Mouse (Mus musculus) liver, embryonic 13.5 days (tissue): ENCODE measurements around the gene Plscr2. TPM values are rescaled to one million over a fixed set of nuclear protein-coding genes. Genes with fewer than 3 reads are reported as not detected.

Source experiments
- ATAC-seq: fragments of 200-750 bp; cut with Nextera tagmentation; 2 replicates; pipeline ENCODE4 v1.8.0; 2017; ENCODE audit warnings: low read depth, mild to moderate bottlenecking, moderate number of reproducible peaks, moderate library complexity
- DNase-seq: peaks from one replicate; pipeline ENCODE4 v3.0.0; 2022
- H3K27ac ChIP-seq: fragments of 300-500 bp; sonication (generic); 2 replicates; pipeline ENCODE4 v1.5.1; 2015; ENCODE audit warnings: moderate library complexity, mild to moderate bottlenecking, inconsistent platforms
- H3K27me3 ChIP-seq: fragments of 300-500 bp; sonication (generic); 2 replicates; pipeline ENCODE4 v1.6.1; 2015; ENCODE audit warnings: mild to moderate bottlenecking, inconsistent platforms
- H3K36me3 ChIP-seq: fragments of 300-500 bp; sonication (generic); 2 replicates; pipeline ENCODE4 v1.6.1; 2015; ENCODE audit warnings: mild to moderate bottlenecking, inconsistent platforms
- H3K4me1 ChIP-seq: fragments of 300-500 bp; sonication (generic); replicated peaks from 2 replicates; pipeline ENCODE4 v1.6.1; 2015; ENCODE audit warnings: inconsistent platforms
- H3K4me2 ChIP-seq: fragments of 300-500 bp; sonication (generic); 2 replicates; pipeline ENCODE4 v1.6.1; 2015; ENCODE audit warnings: inconsistent platforms, mild to moderate bottlenecking, moderate library complexity
- H3K4me3 ChIP-seq: fragments of 300-500 bp; sonication (generic); replicated peaks from 2 replicates; pipeline ENCODE4 v1.5.1; 2015; ENCODE audit warnings: mild to moderate bottlenecking, inconsistent platforms
- H3K9ac ChIP-seq: fragments of 300-500 bp; sonication (generic); 2 replicates; pipeline ENCODE4 v1.6.1; 2015; ENCODE audit warnings: mild to moderate bottlenecking, inconsistent platforms
- H3K9me3 ChIP-seq: fragments of 300-500 bp; sonication (generic); replicated peaks from 2 replicates; pipeline ENCODE4 v1.6.1; 2016; ENCODE audit warnings: inconsistent platforms
- WGBS: fragments of 180-500 bp; shearing (Covaris S2); methylation state at CpG from one replicate; pipeline ENCODE4 v1.1.7; 2015; ENCODE audit not compliant: insufficient replicate concordance; 5-methylcytosine and 5-hydroxymethylcytosine counted together
- polyA plus RNA-seq: library from polyadenylated mRNA; unstranded; fragments of >200 nt; fragmentation: Nextera tagmentation; extraction: Ambion mirVana; gene quantifications from 2 replicates; pipeline ENCODE4 v1.2.1, GENCODE M21; 2015

The Plscr2 gene
- polyA plus RNA-seq, 1 experiment from 2014 or later, result 0.54 TPM

DNA sequence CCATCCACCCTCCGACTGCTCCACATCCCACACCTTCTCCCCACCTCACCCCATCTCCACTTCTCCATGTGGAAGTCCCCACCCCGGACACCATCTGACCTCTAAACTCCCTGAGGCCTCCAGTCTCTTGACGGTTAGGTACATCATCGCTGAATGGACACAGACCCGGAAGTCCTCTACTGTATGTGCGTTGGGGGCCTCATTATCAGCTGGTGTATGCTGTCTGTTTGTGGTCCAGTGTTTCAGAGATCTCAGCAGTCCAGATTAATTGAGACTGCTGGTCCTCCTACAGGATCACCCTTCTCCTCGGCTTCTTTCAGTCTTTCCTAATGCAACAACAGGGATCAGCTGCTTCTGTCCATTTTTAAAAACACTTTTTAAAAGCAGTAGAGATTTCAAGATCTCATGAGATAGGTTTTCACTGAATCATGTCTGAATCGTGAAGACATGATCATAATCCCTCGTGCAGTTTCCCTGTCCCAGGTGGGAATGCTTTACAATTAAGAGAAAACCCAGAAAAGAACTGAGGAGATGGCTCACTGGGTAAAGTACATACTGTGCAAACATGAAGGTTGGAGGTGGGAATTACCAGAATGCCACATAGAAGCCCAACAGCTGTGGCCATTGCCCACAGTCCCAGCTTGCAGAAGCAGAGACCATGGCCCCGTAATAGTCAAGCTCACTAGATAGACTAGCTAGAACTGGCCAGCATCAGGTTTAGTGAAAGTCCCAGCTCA, 21.6 kb upstream of the Plscr2 start:
- H3K9me3 ChIP-seq, result no peaks in the 10 kb centered on the region
- 41% methylated on average over 10 of the region's 10 CpGs for WGBS
- peak overlapping the region; percentile 33 for H3K4me2 ChIP-seq
- H3K4me1 ChIP-seq, result peaks cover 30% of the 10 kb centered on the region
- no peak overlapping the region for H3K9ac ChIP-seq
- no peaks in the 10 kb centered on the region for H3K36me3 ChIP-seq
- no peak overlapping the region for H3K27ac ChIP-seq
- H3K4me3 ChIP-seq, result 0 out of 2 replicates have a peak overlapping the region, but pooled peaks have one; percentile 1
- ATAC-seq (0 out of 2 replicates have a peak, but pooled peaks have one; percentile 21), DNase-seq (no peak)
- H3K27me3 ChIP-seq, result no peaks in the 10 kb centered on the region

DNA sequence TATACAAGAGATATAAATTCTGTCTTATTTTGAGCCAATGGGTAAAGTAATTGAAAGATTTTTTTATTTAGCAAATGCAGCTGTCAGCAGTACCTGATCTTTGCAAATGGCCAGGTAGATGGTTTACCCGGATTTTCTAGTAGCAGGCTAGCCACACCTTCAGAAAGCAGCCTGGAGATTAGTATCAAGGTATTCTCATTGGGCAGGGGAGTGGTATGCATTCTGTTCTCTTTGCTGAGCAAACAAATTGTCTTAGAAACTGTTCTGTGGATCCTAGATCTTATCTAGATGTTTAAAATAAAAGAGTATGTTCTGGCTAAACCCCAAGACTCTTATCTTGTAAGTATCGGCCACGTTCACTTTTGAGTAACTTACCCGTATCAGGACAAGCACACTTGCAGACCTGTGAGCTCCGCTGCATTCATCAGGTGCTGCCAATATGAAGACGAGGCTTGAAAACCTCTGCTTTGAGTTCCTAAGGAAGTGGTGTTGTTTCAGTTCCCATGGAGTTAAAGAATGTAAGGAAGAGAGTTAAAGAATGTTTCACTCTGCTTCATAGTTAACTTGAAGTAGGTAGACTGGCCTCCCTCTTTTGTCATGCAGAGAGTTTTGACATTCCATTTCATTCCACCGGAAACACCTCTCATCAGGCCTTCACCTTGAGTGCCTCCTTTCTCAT, 14.8 kb upstream of the Plscr2 start:
- Histone ChIP-seq H3K4me1 (peaks cover 3% of the 10 kb centered on the region; the same call in 1 of the 2 replicates), H3K4me2 (no peak overlapping the region), H3K27me3 (no peaks in the 10 kb centered on the region), H3K4me3 (no peak overlapping the region), H3K36me3 (peaks cover 13% of the 10 kb centered on the region), H3K9me3 (no peaks in the 10 kb centered on the region), H3K9ac (no peak overlapping the region), H3K27ac (no peak overlapping the region)
- DNase-seq (no peak), ATAC-seq (no peak)
- WGBS, result 52% methylated on average over 7 of the region's 7 CpGs

GRCm38 (mm10) chr9:92265719-92266118, 9.7 kb upstream of the Plscr2 start:
- WGBS, result 65% methylated on average over 4 of the region's 4 CpGs
- H3K27me3 ChIP-seq, result no peaks in the 10 kb centered on the region
- peak overlapping the region; percentile 47 for H3K4me2 ChIP-seq
- no peaks in the 10 kb centered on the region for H3K9me3 ChIP-seq
- H3K36me3 ChIP-seq, result peaks cover 22% of the 10 kb centered on the region
- ATAC-seq (peak; percentile 22; the same call in 1 of the 2 replicates), DNase-seq (no peak)
- peak overlapping the region; percentile 21 for H3K4me3 ChIP-seq
- peak overlapping the region; percentile 29 for H3K27ac ChIP-seq
- H3K9ac ChIP-seq, result peak overlapping the region; percentile 15; the same call in 1 of the 2 replicates
- H3K4me1 ChIP-seq, result peaks cover 9% of the 10 kb centered on the region; the same call in 1 of the 2 replicates

GRCm38 (mm10) chr9:92266558-92267171, 8.7 kb upstream of the Plscr2 start:
- Histone ChIP-seq H3K4me1 (peaks cover 9% of the 10 kb centered on the region; the same call in 1 of the 2 replicates), H3K4me3 (no peak overlapping the region), H3K27me3 (no peaks in the 10 kb centered on the region), H3K4me2 (no peak overlapping the region), H3K9ac (no peak overlapping the region), H3K36me3 (peaks cover 25% of the 10 kb centered on the region), H3K9me3 (no peaks in the 10 kb centered on the region), H3K27ac (peak overlapping the region; percentile 34; the same call in 1 of the 2 replicates)
- 62% methylated on average over 8 of the region's 8 CpGs for WGBS
- DNase-seq (no peak), ATAC-seq (peak; percentile 40; the same call in 1 of the 2 replicates)

DNA sequence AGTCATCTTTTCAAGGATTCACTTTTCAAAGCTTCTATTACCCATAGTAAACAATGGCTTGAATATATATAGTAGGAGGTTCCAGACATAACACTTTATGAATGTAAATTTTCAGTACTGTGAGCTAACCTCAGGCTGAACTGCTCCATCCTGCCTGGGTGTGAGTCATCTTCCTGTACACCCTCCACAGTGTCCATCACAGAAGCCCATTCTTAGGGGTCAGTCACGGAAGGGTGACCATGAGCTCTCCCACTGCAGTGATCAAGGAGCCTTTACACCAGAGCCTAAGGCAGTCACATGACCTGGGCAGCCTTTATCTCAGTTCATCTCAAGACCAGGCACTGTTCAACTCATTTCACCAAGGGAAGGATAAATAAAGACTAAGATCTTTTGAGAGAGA, 7.7 kb upstream of the Plscr2 start:
- WGBS, result 67% methylated on average over 1 of the region's 1 CpGs
- Histone ChIP-seq H3K27me3 (no peaks in the 10 kb centered on the region), H3K9me3 (no peaks in the 10 kb centered on the region), H3K36me3 (peaks cover 24% of the 10 kb centered on the region), H3K27ac (no peak overlapping the region), H3K9ac (no peak overlapping the region), H3K4me1 (peaks cover 9% of the 10 kb centered on the region; the same call in 1 of the 2 replicates), H3K4me3 (no peak overlapping the region), H3K4me2 (no peak overlapping the region)
- ATAC-seq, result peak; percentile 49; the same call in 1 of the 2 replicates
- no peak for DNase-seq

GRCm38 (mm10) chr9:92269829-92270404, 5.5 kb upstream of the Plscr2 start:
- ATAC-seq (no peak), DNase-seq (no peak)
- WGBS, result 53% methylated on average over 5 of the region's 5 CpGs

DNA sequence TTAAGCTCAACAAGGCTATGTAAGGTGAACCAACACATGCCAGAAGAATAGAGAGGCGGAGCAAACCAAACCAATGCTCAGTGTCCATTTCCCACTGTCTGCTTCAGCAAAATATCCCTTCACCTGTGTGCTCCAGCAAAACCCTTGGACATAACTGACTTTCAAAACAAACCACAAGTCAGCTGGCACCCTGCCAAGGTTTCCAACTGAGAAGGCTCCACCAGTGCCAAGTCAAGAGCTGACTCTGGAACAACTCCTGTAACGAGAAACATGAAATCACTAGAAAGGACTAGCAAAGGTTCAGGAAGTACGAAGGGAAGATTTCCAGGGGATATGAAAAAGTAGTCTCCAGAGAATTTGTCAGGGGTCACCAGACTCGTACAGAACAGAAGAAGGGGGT, 4.5 kb upstream of the Plscr2 start:
- Histone ChIP-seq H3K9me3 (no peaks in the 10 kb centered on the region), H3K36me3 (peaks cover 21% of the 10 kb centered on the region), H3K27me3 (no peaks in the 10 kb centered on the region), H3K9ac (no peak overlapping the region), H3K4me2 (no peak overlapping the region), H3K27ac (no peak overlapping the region), H3K4me1 (peaks cover 34% of the 10 kb centered on the region), H3K4me3 (no peak overlapping the region)
- no peak for ATAC-seq
- DNase-seq, result no peak
- WGBS, result 63% methylated on average over 4 of the region's 4 CpGs

More at GRCm38 (mm10) chr9:92269829-92270404, 5.5 kb upstream of the Plscr2 start:
- Histone ChIP-seq H3K36me3 (peaks cover 21% of the 10 kb centered on the region), H3K9ac (no peak overlapping the region), H3K9me3 (no peaks in the 10 kb centered on the region), H3K27ac (no peak overlapping the region), H3K4me2 (no peak overlapping the region), H3K27me3 (no peaks in the 10 kb centered on the region), H3K4me1 (peaks cover 31% of the 10 kb centered on the region), H3K4me3 (no peak overlapping the region)

GRCm38 (mm10) chr9:92272650-92273049, 2.8 kb upstream of the Plscr2 start:
- ATAC-seq (no peak), DNase-seq (no peak)
- H3K9me3 ChIP-seq, result no peaks in the 10 kb centered on the region
- H3K36me3 ChIP-seq, result peaks cover 21% of the 10 kb centered on the region
- H3K9ac ChIP-seq, result no peak overlapping the region
- no peak overlapping the region for H3K4me2 ChIP-seq
- no peak overlapping the region for H3K4me3 ChIP-seq
- 63% methylated on average over 4 of the region's 4 CpGs for WGBS
- H3K27me3 ChIP-seq, result no peaks in the 10 kb centered on the region
- H3K27ac ChIP-seq, result no peak overlapping the region
- peaks cover 44% of the 10 kb centered on the region for H3K4me1 ChIP-seq

DNA sequence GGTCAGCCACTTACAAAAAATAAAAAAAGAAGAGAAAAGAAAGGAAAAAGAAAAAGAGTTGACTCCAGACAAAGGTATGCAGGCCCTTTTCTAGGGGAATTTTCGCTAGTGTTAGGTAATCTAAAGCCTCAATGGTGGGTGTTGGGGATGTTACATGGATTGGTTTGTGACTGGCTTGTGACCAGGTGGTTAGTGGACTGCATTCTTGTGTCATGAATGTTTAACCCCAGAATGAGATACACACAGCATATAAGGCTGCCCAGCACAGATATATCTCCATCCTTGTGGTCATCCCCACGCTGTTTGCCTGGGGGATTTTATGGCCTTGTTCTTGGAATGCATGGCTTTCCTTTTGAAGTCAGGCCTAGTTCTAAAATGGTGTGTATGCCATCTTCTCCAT, 2.1 kb upstream of the Plscr2 start:
- no peak overlapping the region for H3K27ac ChIP-seq
- ATAC-seq, result no peak
- 75% methylated on average over 2 of the region's 2 CpGs for WGBS

GRCm38 (mm10) chr9:92273956-92274762, 1.2 kb upstream of the Plscr2 start:
- H3K27ac ChIP-seq, result peak overlapping the region; percentile 70
- H3K4me3 ChIP-seq, result no peak overlapping the region
- no peaks in the 10 kb centered on the region for H3K27me3 ChIP-seq
- peaks cover 44% of the 10 kb centered on the region for H3K4me1 ChIP-seq
- 0 out of 2 replicates have a peak overlapping the region, but pooled peaks have one; percentile 4 for H3K4me2 ChIP-seq
- 21% methylated on average over 6 of the region's 6 CpGs for WGBS
- no peak overlapping the region; the same call in 1 of the 2 replicates for H3K9ac ChIP-seq
- ATAC-seq (peak; percentile 89), DNase-seq (no peak)
- H3K9me3 ChIP-seq, result no peaks in the 10 kb centered on the region
- H3K36me3 ChIP-seq, result peaks cover 12% of the 10 kb centered on the region

More for the DNA sequence above, 2.1 kb upstream of the Plscr2 start:
- H3K27me3 ChIP-seq, result no peaks in the 10 kb centered on the region
- H3K36me3 ChIP-seq, result peaks cover 17% of the 10 kb centered on the region
- no peaks in the 10 kb centered on the region for H3K9me3 ChIP-seq
- no peak overlapping the region for H3K4me2 ChIP-seq
- DNase-seq, result no peak
- H3K4me3 ChIP-seq, result no peak overlapping the region
- no peak overlapping the region for H3K9ac ChIP-seq
- H3K4me1 ChIP-seq, result peaks cover 44% of the 10 kb centered on the region
